Comparison of ENCODE assay signal across 8 mouse cellular contexts in the genomic region with DNA sequence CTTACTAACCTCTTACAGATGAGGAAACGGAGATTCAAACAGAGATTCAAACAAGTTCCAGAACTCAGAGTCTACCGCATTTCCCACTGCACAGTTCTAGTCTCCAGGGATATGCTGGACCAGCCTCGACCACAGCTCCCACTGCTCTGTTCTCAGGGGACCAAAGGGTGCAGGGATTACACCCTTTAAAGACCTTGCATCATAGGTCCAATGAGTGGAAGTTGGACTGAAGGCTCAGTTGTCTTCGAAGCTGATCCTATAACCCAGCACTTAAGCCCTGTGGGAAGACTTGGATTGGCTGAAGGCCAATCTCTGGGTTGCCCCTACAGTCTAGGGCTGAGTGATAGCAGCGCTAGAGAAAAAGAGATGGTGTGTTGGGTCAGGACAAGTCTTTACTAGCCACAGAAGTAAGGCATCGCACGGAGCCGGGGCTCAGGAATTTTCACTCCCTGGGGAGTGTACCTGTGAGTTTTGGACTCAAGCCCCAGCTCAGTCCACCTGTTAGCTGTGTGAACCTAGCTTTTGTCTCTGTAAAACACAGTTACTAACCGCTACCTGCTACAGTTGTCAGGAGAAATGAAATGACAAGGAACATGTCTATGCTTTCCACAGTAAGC. TPM values are rescaled to one million over a fixed set of nuclear protein-coding genes. Genes with fewer than 3 reads are reported as not detected.
A peak's percentile ranks its signal among the peaks of the same experiment; 100 is the strongest.
DNase-seq lines count a peak whose midpoint lies in the region; ATAC-seq and TF ChIP-seq lines count a peak whose summit lies in the region.

No protein-coding gene starts in this region.

- H3K27ac ChIP-seq in left cerebral cortex, adult 2 months = no peak overlapping the region
- H3K27ac ChIP-seq in embryonic facial prominence, embryonic 14.5 days (replicated peaks; ENCODE audit: low read depth, low read length) = no peak overlapping the region
- no peak overlapping the region for H3K27ac ChIP-seq in midbrain, postnatal 0 days (ENCODE audit: low read depth, low read length)

- no peaks in the 10 kb centered on the region for H3K27me3 ChIP-seq in embryonic facial prominence, embryonic 14.5 days (replicated peaks; ENCODE audit: control insufficient read depth, insufficient read depth, low read length)
- H3K27me3 ChIP-seq in midbrain, postnatal 0 days (ENCODE audit: insufficient read depth, low read length) = no peaks in the 10 kb centered on the region

- 67% methylated on average over 9 of the region's 9 CpGs for WGBS in embryonic facial prominence, embryonic 14.5 days
- WGBS in midbrain, postnatal 0 days = 83% methylated on average over 9 of the region's 9 CpGs

- ATAC-seq in embryonic facial prominence, embryonic 14.5 days (ENCODE audit: low read depth) = no peak; the same call in 1 of the 2 replicates
- no peak for ATAC-seq in midbrain, postnatal 0 days (ENCODE audit: low FRiP score)

- peaks cover 10% of the 10 kb centered on the region for H3K4me1 ChIP-seq in embryonic facial prominence, embryonic 14.5 days (ENCODE audit: control insufficient read depth, insufficient read depth, low read length)
- peaks cover 5% of the 10 kb centered on the region; the same call in 1 of the 2 replicates for H3K4me1 ChIP-seq in midbrain, postnatal 0 days (ENCODE audit: insufficient read depth, low read length)

- H3K36me3 ChIP-seq in embryonic facial prominence, embryonic 14.5 days (ENCODE audit: control insufficient read depth, insufficient read depth, low read length) = peaks cover 44% of the 10 kb centered on the region
- peaks cover 40% of the 10 kb centered on the region for H3K36me3 ChIP-seq in midbrain, postnatal 0 days (ENCODE audit: insufficient read depth, low read length)

- peak overlapping the region; percentile 91 for H3K9ac ChIP-seq in embryonic facial prominence, embryonic 14.5 days (ENCODE audit: low read depth, low read length)
- H3K9ac ChIP-seq in midbrain, postnatal 0 days (replicated peaks; ENCODE audit: low read length, poor library complexity, severe bottlenecking) = peak overlapping the region; percentile 97; the same call in 1 of the 2 replicates

- DNase-seq in left cerebral cortex, adult 2 months (ENCODE audit: extremely low spot score in 1 of 2, low spot score in 2 of 2) = no peak
- no peak for DNase-seq in left cerebral cortex, postnatal 10 days (ENCODE audit: extremely low spot score in 1 of 2, low spot score in 2 of 2)
- DNase-seq in embryonic facial prominence, embryonic 14.5 days (ENCODE audit: low spot score) = peak; percentile 43
- DNase-seq in induced T-regulatory cell, adult 2 months (ENCODE audit: low read depth) = peak; percentile 34
- no peak for DNase-seq in midbrain, postnatal 0 days (ENCODE audit: low spot score)
- DNase-seq in thymus, postnatal 36 days = no peak
- DNase-seq in left cerebral cortex, adult 8-10 months (ENCODE audit: low spot score in 2 of 2) = no peak
- no peak for DNase-seq in ovary, adult 18-20 months (ENCODE audit: low spot score)

- H3K9me3 ChIP-seq in embryonic facial prominence, embryonic 14.5 days (ENCODE audit: control insufficient read depth, low read length) = no peaks in the 10 kb centered on the region
- no peaks in the 10 kb centered on the region for H3K9me3 ChIP-seq in midbrain, postnatal 0 days (ENCODE audit: low read length)

- peak overlapping the region; percentile 89 for H3K4me2 ChIP-seq in embryonic facial prominence, embryonic 14.5 days (ENCODE audit: low read depth, low read length)
- peak overlapping the region; percentile 97 for H3K4me2 ChIP-seq in midbrain, postnatal 0 days (ENCODE audit: low read depth, low read length, poor library complexity, severe bottlenecking)

- peak overlapping the region; percentile 75 for H3K4me3 ChIP-seq in left cerebral cortex, adult 2 months
- H3K4me3 ChIP-seq in embryonic facial prominence, embryonic 14.5 days (ENCODE audit: low read depth, low read length) = peak overlapping the region; percentile 65
- peak overlapping the region; percentile 85 for H3K4me3 ChIP-seq in midbrain, postnatal 0 days (ENCODE audit: low read depth, low read length)

- intact Hi-C loops in left cerebral cortex, adult 2 months (cut with DNase I) = loop anchor here (5.0 kb wide), 1 partner anchor 76 kb away; a partner anchor contains a TSS
- intact Hi-C loops in left cerebral cortex, postnatal 10 days (cut with DNase I) = no loop called here

- no peak for TF ChIP-seq CTCF in left cerebral cortex, adult 2 months (IDR thresholded peaks at IDR 0.05)
- TF ChIP-seq CTCF in midbrain, postnatal 0 days (IDR thresholded peaks at IDR 0.05) = no peak

RNA-seq across cellular contexts. Expression of a gene that starts 1.6 kb away (rescaled TPM):
- 10 to 100 TPM; 76.5 to 78.3 TPM for total RNA-seq in left cerebral cortex, adult 2 months (2021)
- 10 to 100 TPM; 68.3 to 68.6 TPM for total RNA-seq in left cerebral cortex, postnatal 10 days (2021)
- polyA plus RNA-seq in embryonic facial prominence, embryonic 14.5 days (2014; fragmentation: Nextera tagmentation; extraction: Ambion mirVana) = 44.3 and 46.3 TPM in 2 replicates
- 41.3 and 46.8 TPM in 2 replicates for total RNA-seq in midbrain, postnatal 0 days (2014; rRNA removed)
- polyA plus RNA-seq in midbrain, postnatal 0 days (2015; fragmentation: Nextera tagmentation; extraction: Ambion mirVana) = 63.9 and 64.9 TPM in 2 replicates
- 10 to 100 TPM; 64.2 to 70.0 (median 67.1) TPM for total RNA-seq in left cerebral cortex, adult 8-10 months (2022)

RNA-seq across cellular contexts. Expression of a gene that starts 10.7 kb away (rescaled TPM):
- under 1 TPM; 0.14 to 0.35 TPM for total RNA-seq in left cerebral cortex, adult 2 months (2021)
- under 1 TPM in 1 of 2 experiments, not detected in 1; 0.20 TPM for total RNA-seq in left cerebral cortex, postnatal 10 days (2021)
- polyA plus RNA-seq in embryonic facial prominence, embryonic 14.5 days (2014; fragmentation: Nextera tagmentation; extraction: Ambion mirVana) = 235 and 334 TPM in 2 replicates
- 0.14 and 0.33 TPM in 2 replicates for total RNA-seq in midbrain, postnatal 0 days (2014; rRNA removed)
- polyA plus RNA-seq in midbrain, postnatal 0 days (2015; fragmentation: Nextera tagmentation; extraction: Ambion mirVana) = 0.35 and 0.56 TPM in 2 replicates
- total RNA-seq in left cerebral cortex, adult 8-10 months (2022) = 1 to 10 TPM in 3 of 4 experiments, under 1 TPM in 1; 0.95 to 9.4 (median 5.3) TPM

RNA-seq across cellular contexts. Expression of a gene that starts 13.6 kb away (rescaled TPM):
- total RNA-seq in left cerebral cortex, adult 2 months (2021) = 10 to 100 TPM; 78.0 to 93.5 TPM
- total RNA-seq in left cerebral cortex, postnatal 10 days (2021) = 100 to 1,000 TPM in 1 of 2 experiments, 10 to 100 TPM in 1; 81.6 to 103 TPM
- 127 and 130 TPM in 2 replicates for polyA plus RNA-seq in embryonic facial prominence, embryonic 14.5 days (2014; fragmentation: Nextera tagmentation; extraction: Ambion mirVana)
- 68.6 and 86.2 TPM in 2 replicates for total RNA-seq in midbrain, postnatal 0 days (2014; rRNA removed)
- polyA plus RNA-seq in midbrain, postnatal 0 days (2015; fragmentation: Nextera tagmentation; extraction: Ambion mirVana) = 101 and 106 TPM in 2 replicates
- 10 to 100 TPM; 77.6 to 99.8 (median 84.1) TPM for total RNA-seq in left cerebral cortex, adult 8-10 months (2022)

RNA-seq across cellular contexts. Expression of a gene that starts 29.7 kb away (rescaled TPM):
- total RNA-seq in left cerebral cortex, adult 2 months (2021) = 100 to 1,000 TPM; 131 to 139 TPM
- total RNA-seq in left cerebral cortex, postnatal 10 days (2021) = 100 to 1,000 TPM; 123 to 125 TPM
- polyA plus RNA-seq in embryonic facial prominence, embryonic 14.5 days (2014; fragmentation: Nextera tagmentation; extraction: Ambion mirVana) = 49.8 and 54.8 TPM in 2 replicates
- total RNA-seq in midbrain, postnatal 0 days (2014; rRNA removed) = 80.5 and 84.0 TPM in 2 replicates
- 52.1 and 65.4 TPM in 2 replicates for polyA plus RNA-seq in midbrain, postnatal 0 days (2015; fragmentation: Nextera tagmentation; extraction: Ambion mirVana)
- total RNA-seq in left cerebral cortex, adult 8-10 months (2022) = 100 to 1,000 TPM in 3 of 4 experiments, 10 to 100 TPM in 1; 98.1 to 122 (median 112) TPM

RNA-seq across cellular contexts. Expression of a gene that starts 45.0 kb away (rescaled TPM):
- 10 to 100 TPM; 14.7 to 14.8 TPM for total RNA-seq in left cerebral cortex, adult 2 months (2021)
- total RNA-seq in left cerebral cortex, postnatal 10 days (2021) = 1 to 10 TPM; 8.7 to 8.8 TPM
- polyA plus RNA-seq in embryonic facial prominence, embryonic 14.5 days (2014; fragmentation: Nextera tagmentation; extraction: Ambion mirVana) = 26.4 and 28.9 TPM in 2 replicates
- 20.3 and 21.0 TPM in 2 replicates for total RNA-seq in midbrain, postnatal 0 days (2014; rRNA removed)
- 18.5 and 18.7 TPM in 2 replicates for polyA plus RNA-seq in midbrain, postnatal 0 days (2015; fragmentation: Nextera tagmentation; extraction: Ambion mirVana)
- 10 to 100 TPM; 12.0 to 16.0 (median 13.7) TPM for total RNA-seq in left cerebral cortex, adult 8-10 months (2022)

Comparison
In these comparisons a context has a peak if more than half of its experiments do, and no peak if none do; other contexts are left out.
1. DNase-seq: peak in embryonic facial prominence, embryonic 14.5 days (single experiment) and induced T-regulatory cell, adult 2 months (single experiment); none in left cerebral cortex, adult 2 months (0 of 2), left cerebral cortex, postnatal 10 days (0 of 2), midbrain, postnatal 0 days (single experiment), thymus, postnatal 36 days (0 of 2), left cerebral cortex, adult 8-10 months (0 of 2) and ovary, adult 18-20 months (single experiment).
2. Peak in every context shown above with its lines, with median percentiles within 50 percentile points of each other: H3K4me3 ChIP-seq.